Mouse (Mus musculus) gastrocnemius, adult 2 months (tissue): ENCODE data around the gene Scyl2. TPM values are rescaled to one million over a fixed set of nuclear protein-coding genes. Genes with fewer than 3 reads are reported as not detected.

Source experiments
- DNase-seq: peaks from one replicate; pipeline ENCODE4 v3.0.0; 2022
- H3K27ac ChIP-seq: fragments of 200-600 bp; 2 replicates; pipeline ENCODE4 v1.8.1; 2022; ENCODE audit warnings: mild to moderate bottlenecking
- H3K4me3 ChIP-seq: fragments of 200-600 bp; 2 replicates; pipeline ENCODE4 v1.8.1; 2022; ENCODE audit warnings: mild to moderate bottlenecking, moderate library complexity
- CTCF ChIP-seq: fragments of 200-600 bp; IDR thresholded peaks from 2 replicates; pipeline ENCODE4 v1.8.1; 2022; ENCODE audit warnings: antibody characterized with exemption, mild to moderate bottlenecking, moderate library complexity
- intact Hi-C: fragments of 180-260 bp; cut with DNase I; formaldehyde crosslinking; loops from one replicate; pipeline ENCODE4 v1.15.1; 2025
- total RNA-seq, 2 experiments: library from RNA; stranded (reverse); gene quantifications; 2 replicates each; pipeline ENCODE4 v1.2.3; 2021

The Scyl2 gene
- total RNA-seq, 2 experiments from 2014 or later: 13.2 to 14.0 TPM

- TF ChIP-seq CTCF: no peak
- intact Hi-C loops: no loop called here
- no peak for DNase-seq
Observed at GRCm38 (mm10) chr10:89624196-89624595, 61.9 kb downstream of the Scyl2 start.

GRCm38 (mm10) chr10:89621129-89621528 lies 65.0 kb downstream of the Scyl2 start, which contains the start of gene Slc17a8:
Gene Slc17a8, minus strand, starts transcription at chr10:89621253.
- no peak for TF ChIP-seq CTCF
- Histone ChIP-seq H3K4me3 (no peak within 1 kb of the TSS), H3K27ac (no peak within 1 kb of the TSS)
- DNase-seq: no peak
- intact Hi-C loops: no loop called here

More at GRCm38 (mm10) chr10:89624196-89624595, 61.9 kb downstream of the Scyl2 start:
- Histone ChIP-seq H3K4me3 (no peak overlapping the region), H3K27ac (no peak overlapping the region)

GRCm38 (mm10) chr10:89599311-89599710 lies 86.8 kb downstream of the Scyl2 start:
- intact Hi-C loops: no loop called here
- Histone ChIP-seq H3K4me3 (no peak overlapping the region), H3K27ac (no peak overlapping the region)
- no peak for TF ChIP-seq CTCF
- DNase-seq: no peak

GRCm38 (mm10) chr10:89597275-89597674 lies 88.8 kb downstream of the Scyl2 start:
- intact Hi-C loops: no loop called here
- no peak for DNase-seq
- Histone ChIP-seq H3K27ac (no peak overlapping the region), H3K4me3 (no peak overlapping the region)
- TF ChIP-seq CTCF: no peak

- Histone ChIP-seq H3K27ac (no peak overlapping the region), H3K4me3 (no peak overlapping the region)
- intact Hi-C loops: no loop called here
- no peak for TF ChIP-seq CTCF
- no peak for DNase-seq
Observed at GRCm38 (mm10) chr10:89595935-89596334, 90.2 kb downstream of the Scyl2 start.

- no peak for TF ChIP-seq CTCF
- Histone ChIP-seq H3K4me3 (no peak overlapping the region), H3K27ac (no peak overlapping the region)
- DNase-seq: no peak
- intact Hi-C loops: no loop called here
Observed at GRCm38 (mm10) chr10:89595514-89595913, 90.6 kb downstream of the Scyl2 start.

- TF ChIP-seq CTCF: no peak
- no peak overlapping the region for H3K4me3 ChIP-seq
- DNase-seq: no peak
- no peak overlapping the region for H3K27ac ChIP-seq
- intact Hi-C loops: no loop called here
Observed at GRCm38 (mm10) chr10:89594309-89594708, 91.8 kb downstream of the Scyl2 start.

GRCm38 (mm10) chr10:89592797-89593196 lies 93.3 kb downstream of the Scyl2 start:
- intact Hi-C loops: no loop called here
- DNase-seq: no peak
- TF ChIP-seq CTCF: no peak
- H3K27ac ChIP-seq: no peak overlapping the region
- no peak overlapping the region for H3K4me3 ChIP-seq

GRCm38 (mm10) chr10:89589877-89590276 lies 96.2 kb downstream of the Scyl2 start:
- no peak overlapping the region for H3K4me3 ChIP-seq
- no peak for DNase-seq
- intact Hi-C loops: no loop called here
- TF ChIP-seq CTCF: no peak
- H3K27ac ChIP-seq: no peak overlapping the region

Other genes starting within 250 kb of the Scyl2 start
- under 1 TPM; 0.89 to 0.95 TPM for gene Gas2l3, start 242.3 kb downstream of the Scyl2 start, total RNA-seq
- under 1 TPM in 1 of 2 experiments, not detected in 1; 0.25 TPM for gene Nr1h4, start 152.7 kb downstream of the Scyl2 start, total RNA-seq
- not detected for gene Slc17a8, start 65.0 kb downstream of the Scyl2 start, total RNA-seq
- 1 to 10 TPM; 5.2 to 8.8 TPM for gene Actr6, start 46.0 kb upstream of the Scyl2 start, total RNA-seq
- gene Uhrf1bp1l, start 58.7 kb upstream of the Scyl2 start, total RNA-seq: 10 to 100 TPM; 19.3 to 20.1 TPM
- gene Anks1b, start 187.2 kb upstream of the Scyl2 start, total RNA-seq: under 1 TPM; 0.20 to 0.22 TPM